Mouse (Mus musculus) megakaryocyte, embryonic 14.5 days (primary cell): ENCODE data around the gene Vmn1r234. TPM values are rescaled to one million over a fixed set of nuclear protein-coding genes. Genes with fewer than 3 reads are reported as not detected.
"Not testable (repeated sequence)": the region's sequence is repeated elsewhere in the genome, so short reads cannot be mapped to it uniquely, and the experiment has no call there.

Source experiments
- H3K27me3 ChIP-seq: replicated peaks from 2 replicates; pipeline ENCODE3; 2012; ENCODE audit warnings: inconsistent platforms
- H3K36me3 ChIP-seq: replicated peaks from 2 replicates; pipeline ENCODE3; 2012; ENCODE audit warnings: low read length, inconsistent platforms, mixed read lengths
- H3K4me1 ChIP-seq: 2 replicates; pipeline ENCODE4 v1.6.1; 2012; ENCODE audit warnings: inconsistent platforms
- H3K4me3 ChIP-seq: replicated peaks from 2 replicates; pipeline ENCODE3; 2012; ENCODE audit warnings: moderate library complexity, mild to moderate bottlenecking, inconsistent platforms
- H3K9me3 ChIP-seq: 2 replicates; pipeline ENCODE4 v1.6.1; 2012; ENCODE audit warnings: inconsistent platforms
- FLI1 ChIP-seq: IDR thresholded peaks from 2 replicates; pipeline ENCODE4 v1.6.1; 2012; ENCODE audit warnings: low read length, inconsistent platforms, mixed read lengths
- GATA1 ChIP-seq: IDR thresholded peaks from 3 replicates; pipeline ENCODE4 v1.6.1; 2012; ENCODE audit warnings: mixed read lengths, low read length, inconsistent platforms, borderline replicate concordance
- polyA plus RNA-seq: library from polyadenylated mRNA; stranded (reverse); fragments of >175 nt; gene quantifications from 2 replicates; pipeline ENCODE4 v1.2.3, GENCODE M21; 2012; ENCODE audit warnings: low replicate concordance; ENCODE audit not compliant: insufficient read depth

Gene Vmn1r234
- not detected in 2 replicates for polyA plus RNA-seq

GRCm38 (mm10) chr17:21225787-21226186, at the start of gene Vmn1r234:
Gene Vmn1r234 (plus strand): TSS chr17:21226087.
- Histone ChIP-seq H3K4me3 (no peak within 1 kb of the TSS), H3K9me3 (no peaks in the 10 kb centered on the region), H3K36me3 (no peaks in the 10 kb centered on the region), H3K4me1 (no peaks in the 10 kb centered on the region), H3K27me3 (no peaks in the 10 kb centered on the region)
- TF ChIP-seq GATA1 (no peak), FLI1 (no peak)

GRCm38 (mm10) chr17:21211081-21211480, 14.8 kb upstream of the Vmn1r234 start:
- not testable (repeated sequence) for H3K4me3 ChIP-seq, H3K36me3 ChIP-seq, H3K27me3 ChIP-seq, H3K9me3 ChIP-seq, H3K4me1 ChIP-seq

GRCm38 (mm10) chr17:21231654-21232053, 5.8 kb downstream of the Vmn1r234 start:
- Histone ChIP-seq H3K36me3 (no peaks in the 10 kb centered on the region), H3K4me3 (no peak overlapping the region), H3K27me3 (no peaks in the 10 kb centered on the region), H3K4me1 (no peaks in the 10 kb centered on the region), H3K9me3 (peaks cover 9% of the 10 kb centered on the region; the same call in 1 of the 2 replicates)
- no peak for TF ChIP-seq GATA1
- no peak for TF ChIP-seq FLI1

- no peaks in the 10 kb centered on the region for H3K36me3 ChIP-seq
- no peaks in the 10 kb centered on the region for H3K27me3 ChIP-seq
- no peaks in the 10 kb centered on the region for H3K9me3 ChIP-seq
- TF ChIP-seq GATA1 (no peak), FLI1 (no peak)
- H3K4me3 ChIP-seq: no peak within 1 kb of the TSS
- no peaks in the 10 kb centered on the region for H3K4me1 ChIP-seq
These were observed 30.2 kb downstream of the Vmn1r234 start, which contains the start of gene Vmn1r235 for GRCm38 (mm10) chr17:21256111-21256510. Gene Vmn1r235 (plus strand): TSS chr17:21256411.

GRCm38 (mm10) chr17:21272103-21272502, 46.2 kb downstream of the Vmn1r234 start:
- Histone ChIP-seq H3K9me3 (no peaks in the 10 kb centered on the region), H3K36me3 (no peaks in the 10 kb centered on the region), H3K4me1 (peaks cover 19% of the 10 kb centered on the region), H3K27me3 (peaks cover 6% of the 10 kb centered on the region), H3K4me3 (no peak overlapping the region)
- TF ChIP-seq GATA1 (no peak), FLI1 (no peak)

GRCm38 (mm10) chr17:21282642-21283041, 56.8 kb downstream of the Vmn1r234 start, which contains the start of gene Vmn1r236:
Gene Vmn1r236 (plus strand): TSS chr17:21282942.
- no peak within 1 kb of the TSS for H3K4me3 ChIP-seq

GRCm38 (mm10) chr17:21284395-21284794, 58.5 kb downstream of the Vmn1r234 start:
- Histone ChIP-seq H3K9me3 (no peaks in the 10 kb centered on the region), H3K4me1 (no peaks in the 10 kb centered on the region), H3K4me3 (no peak overlapping the region), H3K27me3 (no peaks in the 10 kb centered on the region), H3K36me3 (no peaks in the 10 kb centered on the region)
- TF ChIP-seq FLI1 (no peak), GATA1 (no peak)

More at GRCm38 (mm10) chr17:21282642-21283041, 56.8 kb downstream of the Vmn1r234 start, which contains the start of gene Vmn1r236:
- TF ChIP-seq FLI1 (no peak), GATA1 (no peak)
- no peaks in the 10 kb centered on the region for H3K9me3 ChIP-seq
- H3K4me1 ChIP-seq: no peaks in the 10 kb centered on the region
- H3K36me3 ChIP-seq: no peaks in the 10 kb centered on the region
- no peaks in the 10 kb centered on the region for H3K27me3 ChIP-seq

Other genes with a start within 250 kb of the Vmn1r234 start
- gene Vmn1r233, start 229.6 kb upstream of the Vmn1r234 start, polyA plus RNA-seq: not detected in 2 replicates
- 0.32 TPM in 1 of 2 replicates, not detected in the other for gene Zfp160, start 217.2 kb upstream of the Vmn1r234 start, polyA plus RNA-seq
- 0.04 TPM in 1 of 2 replicates, not detected in the other for gene Vmn1r235, start 30.3 kb downstream of the Vmn1r234 start, polyA plus RNA-seq
- not detected in 2 replicates for gene Vmn1r236, start 56.9 kb downstream of the Vmn1r234 start, polyA plus RNA-seq
- gene Vmn1r237, start 85.8 kb downstream of the Vmn1r234 start, polyA plus RNA-seq: not detected in 2 replicates
- not detected in 2 replicates for gene Zfp677, start 157.7 kb downstream of the Vmn1r234 start, polyA plus RNA-seq
- not detected in 2 replicates for gene Zfp54, start 197.1 kb downstream of the Vmn1r234 start, polyA plus RNA-seq
- 0.36 TPM in 1 of 2 replicates, not detected in the other for gene Zfp51, start 224.3 kb downstream of the Vmn1r234 start, polyA plus RNA-seq